Mouse (Mus musculus) heart, adult 18-20 months (tissue): Measurements from ENCODE around the gene Efna5. TPM values are rescaled to one million over a fixed set of nuclear protein-coding genes. Genes with fewer than 3 reads are reported as not detected.

Experiments used
- DNase-seq, 2 experiments: peaks; one replicate each; pipeline ENCODE4 v3.0.0; 2021 to 2022; ENCODE audit warnings: mixed read lengths in 1 of 2
- total RNA-seq, 2 experiments: library from RNA; stranded (reverse); gene quantifications; 2 replicates each; pipeline ENCODE4 v1.2.3; 2021

Efna5 gene
- total RNA-seq, 2 experiments from 2014 or later, result 14.0 to 19.6 TPM

GRCm38 (mm10) chr17:62750647-62751046, 130.5 kb downstream of the Efna5 start:
- no peak for DNase-seq

- peak in 1 of 2 experiments; percentile 28 for DNase-seq
These were observed 132.1 kb downstream of the Efna5 start for GRCm38 (mm10) chr17:62748803-62749619.

GRCm38 (mm10) chr17:62747381-62747780, 133.7 kb downstream of the Efna5 start:
- DNase-seq, result no peak

- DNase-seq, result no peak
These were observed 134.3 kb downstream of the Efna5 start for GRCm38 (mm10) chr17:62746827-62747226.

GRCm38 (mm10) chr17:62745286-62745685, 135.8 kb downstream of the Efna5 start:
- no peak for DNase-seq

GRCm38 (mm10) chr17:62744239-62744638, 136.9 kb downstream of the Efna5 start:
- no peak for DNase-seq

- no peak for DNase-seq
These were observed 139.4 kb downstream of the Efna5 start for GRCm38 (mm10) chr17:62741702-62742101.

- no peak for DNase-seq
These were observed 140.1 kb downstream of the Efna5 start for GRCm38 (mm10) chr17:62741020-62741419.

GRCm38 (mm10) chr17:62739993-62740392, 141.1 kb downstream of the Efna5 start:
- DNase-seq, result no peak

- no peak for DNase-seq
These were observed 143.7 kb downstream of the Efna5 start for GRCm38 (mm10) chr17:62737404-62737803.

GRCm38 (mm10) chr17:62735943-62736342, 145.2 kb downstream of the Efna5 start:
- DNase-seq, result no peak

GRCm38 (mm10) chr17:62734901-62735300, 146.2 kb downstream of the Efna5 start:
- DNase-seq, result no peak

GRCm38 (mm10) chr17:62734067-62734466, 147.1 kb downstream of the Efna5 start:
- no peak for DNase-seq

GRCm38 (mm10) chr17:62729754-62730470, 151.2 kb downstream of the Efna5 start:
- DNase-seq, result no peak

GRCm38 (mm10) chr17:62728142-62728917, 152.8 kb downstream of the Efna5 start:
- no peak for DNase-seq

GRCm38 (mm10) chr17:62726102-62726501, 155.0 kb downstream of the Efna5 start:
- DNase-seq, result no peak

- peak; percentile 38 to 43 for DNase-seq
These were observed 158.2 kb downstream of the Efna5 start for GRCm38 (mm10) chr17:62722962-62723361.

- DNase-seq, result no peak
These were observed 159.5 kb downstream of the Efna5 start for GRCm38 (mm10) chr17:62721595-62721994.

- no peak for DNase-seq
These were observed 160.2 kb downstream of the Efna5 start for GRCm38 (mm10) chr17:62720740-62721450.

- no peak for DNase-seq
These were observed 163.5 kb downstream of the Efna5 start for GRCm38 (mm10) chr17:62717426-62718131.

- DNase-seq, result no peak
These were observed 167.7 kb downstream of the Efna5 start for GRCm38 (mm10) chr17:62713455-62713854.
